Mouse (Mus musculus) heart, postnatal 4 days (tissue): ENCODE measurements around the gene Cr1l. TPM values are rescaled to one million over a fixed set of nuclear protein-coding genes. Genes with fewer than 3 reads are reported as not detected.

Source experiments
- DNase-seq: peaks from one replicate; pipeline ENCODE4 v3.0.0; 2021
- total RNA-seq, 2 experiments: library from RNA; stranded (reverse); gene quantifications; 2 replicates each; pipeline ENCODE4 v1.2.3; 2021

The Cr1l gene
- 10 to 100 TPM; 54.5 to 55.1 TPM for total RNA-seq

DNA sequence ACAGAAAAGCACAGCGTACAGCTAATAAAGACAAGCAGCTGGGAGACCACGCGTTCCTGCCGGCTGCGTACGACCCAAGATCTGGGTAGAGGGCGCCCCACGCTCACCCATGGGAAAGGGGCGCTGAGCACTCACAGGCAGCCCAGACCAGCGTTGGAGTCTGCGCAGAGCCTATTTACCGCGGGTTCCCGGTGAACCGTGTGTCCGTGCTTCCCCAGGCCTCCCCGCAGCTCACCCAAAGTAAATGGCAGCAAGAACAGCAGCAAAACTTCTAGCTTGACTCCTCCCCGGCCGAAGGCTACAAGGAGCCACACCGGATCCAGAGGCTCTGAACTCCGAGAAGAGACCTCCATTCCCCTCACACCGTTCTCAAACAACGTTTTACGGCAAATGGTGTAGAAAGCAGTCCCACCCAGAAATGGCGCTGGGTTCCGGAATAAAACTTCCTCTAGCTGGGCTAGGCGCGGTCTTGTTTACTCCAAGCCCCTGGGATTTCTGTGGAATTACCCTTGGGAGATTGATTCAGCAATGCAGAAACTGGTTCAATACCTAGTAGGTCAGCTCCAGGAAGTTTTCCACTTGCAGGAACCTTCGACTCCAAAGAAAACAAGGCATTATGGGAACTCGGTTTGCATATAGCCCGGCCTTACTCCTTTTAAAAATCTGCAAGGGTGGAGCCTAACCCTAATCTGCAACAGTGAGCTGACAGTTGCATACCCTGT is at the start of gene Cr1l:
Gene Cr1l, minus strand, starts transcription at position 634 of the 722 bp plus-strand sequence.
- DNase-seq = peak; percentile 89

DNA sequence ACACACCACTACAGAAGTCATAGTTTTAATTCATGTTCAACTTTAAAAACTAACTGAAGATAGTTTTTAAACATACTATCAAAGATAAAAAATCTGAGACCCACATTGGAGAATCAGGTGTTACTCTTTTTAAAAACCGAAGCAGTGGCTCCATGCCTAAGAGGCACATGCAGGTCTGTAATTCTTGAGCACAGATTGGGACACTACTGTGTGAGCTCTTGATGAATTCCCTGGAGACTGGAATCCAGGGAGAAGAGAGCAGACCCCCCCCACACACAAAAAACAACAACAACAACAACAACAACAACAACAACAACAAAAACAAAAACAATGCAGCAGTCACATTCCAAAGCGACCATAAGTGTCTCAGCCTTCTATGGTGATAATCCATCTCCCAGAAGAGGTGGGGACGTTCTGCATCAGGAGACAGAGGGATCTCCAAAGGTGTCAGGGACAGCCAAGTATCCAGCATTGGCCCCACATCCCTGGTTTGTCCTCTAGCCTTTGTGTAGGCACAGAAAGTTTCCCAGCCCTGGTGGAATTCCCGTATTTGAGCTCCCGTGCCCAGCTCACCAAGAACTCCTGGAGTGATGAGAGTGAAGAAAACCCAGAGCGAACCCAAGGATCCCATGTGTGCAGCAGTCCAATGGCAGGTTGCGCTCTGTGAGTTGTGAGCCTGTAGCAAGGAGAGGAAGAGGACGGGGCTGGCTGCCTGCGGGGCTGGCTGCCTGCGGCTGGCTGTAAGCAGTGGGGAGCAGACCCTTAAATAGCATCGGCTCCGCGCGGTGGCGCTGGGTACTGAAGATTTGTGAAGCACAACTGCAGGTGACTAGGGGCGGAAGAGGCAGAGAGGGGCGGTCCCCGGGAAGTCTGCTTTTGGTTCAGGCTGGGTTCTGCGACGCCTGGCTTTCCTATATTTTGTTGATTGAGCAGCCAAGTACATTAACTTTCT is 44.9 kb upstream of the Cr1l start, which contains the start of gene Cr2:
Gene Cr2, minus strand, starts transcription at position 737 of the 952 bp plus-strand sequence.
- DNase-seq = peak; percentile 73

DNA sequence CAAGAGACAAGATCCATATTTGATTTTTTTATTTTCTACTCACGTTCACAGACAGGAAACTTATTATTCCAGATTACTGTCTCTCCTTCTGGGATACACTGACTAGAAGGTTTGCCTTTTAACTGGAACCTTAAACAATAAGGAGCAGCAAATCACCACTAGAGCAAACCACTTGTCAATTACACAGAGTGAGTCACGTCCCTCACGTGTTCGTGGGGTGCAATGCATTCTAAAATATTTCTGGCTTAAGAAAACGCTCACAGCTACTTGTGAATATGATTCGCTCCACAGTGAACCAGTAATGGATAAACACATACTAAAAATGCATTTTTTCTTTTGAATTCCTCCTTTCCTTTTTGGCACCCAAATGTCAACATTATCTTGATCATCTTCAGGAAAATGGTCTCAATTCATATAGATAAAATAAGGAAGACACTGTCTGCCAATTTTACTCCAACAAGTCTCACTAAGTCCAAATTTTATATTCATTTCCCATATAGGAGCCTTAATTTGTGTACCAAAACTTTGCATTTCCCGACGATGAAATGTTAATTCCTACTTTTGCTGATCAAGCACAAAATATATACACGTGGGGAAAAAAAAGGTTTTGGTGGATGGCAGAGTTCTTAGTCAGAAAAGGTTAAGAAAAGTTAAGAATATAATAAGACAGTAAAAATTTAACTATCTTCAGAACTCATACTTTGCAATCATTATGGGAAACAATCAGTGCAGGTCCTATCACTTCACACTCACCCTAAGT is 33.8 kb upstream of the Cr1l start:
- no peak for DNase-seq

- no peak for DNase-seq
Observed at GRCm38 (mm10) chr1:195132070-195132469, 684 bp upstream of the Cr1l start.

DNA sequence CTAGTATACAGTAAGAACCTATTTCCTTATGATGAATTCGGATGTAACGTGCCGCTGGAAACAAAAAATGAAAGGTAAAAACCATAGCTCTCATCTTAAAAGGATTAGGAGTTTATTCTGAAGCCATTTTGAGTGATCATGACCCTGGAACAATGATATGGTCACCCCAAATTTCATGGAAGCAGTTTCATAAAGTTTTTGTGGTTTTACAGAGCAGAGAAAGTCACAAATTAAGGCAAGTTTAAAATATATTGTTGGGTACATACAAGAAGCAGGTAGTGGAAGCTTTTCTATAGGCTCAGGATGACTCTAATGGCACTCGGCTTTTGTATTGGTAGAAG is 259 bp upstream of the Cr1l start:
- no peak for DNase-seq

GRCm38 (mm10) chr1:195130479-195130878 is 907 bp downstream of the Cr1l start:
- DNase-seq = no peak

DNA sequence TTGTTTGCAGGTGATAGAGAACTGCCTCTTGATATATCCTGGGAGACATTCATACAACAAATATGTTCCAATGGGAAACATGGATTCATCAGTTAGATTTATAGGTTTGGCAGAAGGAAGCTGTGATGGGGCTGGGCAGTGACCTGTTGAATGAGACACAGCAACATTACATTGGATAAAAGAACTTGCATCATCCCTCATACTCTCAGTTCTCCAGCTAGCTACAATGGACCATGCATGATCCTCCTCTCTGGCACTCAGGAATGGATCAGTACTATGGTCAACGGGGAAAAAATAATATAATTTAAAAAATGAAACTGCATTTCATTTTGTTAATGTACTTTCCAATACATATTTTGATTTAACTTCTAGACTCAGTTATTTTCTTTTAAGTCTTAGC is 1.5 kb downstream of the Cr1l start:
- no peak for DNase-seq

- no peak for DNase-seq
Observed at GRCm38 (mm10) chr1:195114414-195114813, 17.0 kb downstream of the Cr1l start.

GRCm38 (mm10) chr1:195113621-195114020 is 17.8 kb downstream of the Cr1l start:
- no peak for DNase-seq

DNA sequence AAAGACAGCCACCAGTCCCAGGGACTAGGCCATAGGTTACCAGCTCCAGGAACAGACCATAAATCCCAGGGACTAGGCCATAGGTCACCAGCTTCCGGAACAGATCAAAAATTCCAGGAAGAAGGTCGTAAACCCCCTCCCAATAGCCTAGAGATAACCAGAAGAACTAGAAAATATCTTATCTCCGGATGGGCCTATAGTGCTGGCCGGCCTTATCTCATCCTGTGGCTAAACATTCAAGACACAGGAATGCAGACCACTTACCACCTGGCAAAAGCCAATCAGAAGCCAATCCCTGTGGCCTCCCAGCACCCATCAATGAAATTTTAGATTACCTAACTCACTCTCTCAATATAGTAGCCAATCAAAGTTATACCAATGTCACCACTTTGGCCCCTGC is 30.7 kb downstream of the Cr1l start:
- no peak for DNase-seq

DNA sequence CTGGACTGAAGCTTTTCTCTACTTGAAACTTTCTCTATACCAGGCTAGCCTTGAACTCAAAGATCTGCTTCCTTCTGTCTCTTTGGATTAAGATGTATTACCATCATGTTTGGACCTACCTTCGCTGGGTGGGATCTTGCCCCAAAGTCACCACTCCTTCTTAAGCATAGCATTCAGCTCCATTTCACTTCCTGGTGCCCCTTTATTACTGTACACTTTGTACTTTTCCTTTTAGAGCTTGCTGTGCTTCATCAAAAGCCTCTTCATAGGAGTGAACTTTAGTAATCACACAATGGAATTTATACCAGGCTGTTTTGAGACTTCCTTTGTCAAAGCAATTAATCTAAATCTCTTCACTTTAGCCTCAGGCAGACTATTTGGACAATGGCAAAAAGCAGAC is 33.4 kb downstream of the Cr1l start:
- DNase-seq = no peak

DNA sequence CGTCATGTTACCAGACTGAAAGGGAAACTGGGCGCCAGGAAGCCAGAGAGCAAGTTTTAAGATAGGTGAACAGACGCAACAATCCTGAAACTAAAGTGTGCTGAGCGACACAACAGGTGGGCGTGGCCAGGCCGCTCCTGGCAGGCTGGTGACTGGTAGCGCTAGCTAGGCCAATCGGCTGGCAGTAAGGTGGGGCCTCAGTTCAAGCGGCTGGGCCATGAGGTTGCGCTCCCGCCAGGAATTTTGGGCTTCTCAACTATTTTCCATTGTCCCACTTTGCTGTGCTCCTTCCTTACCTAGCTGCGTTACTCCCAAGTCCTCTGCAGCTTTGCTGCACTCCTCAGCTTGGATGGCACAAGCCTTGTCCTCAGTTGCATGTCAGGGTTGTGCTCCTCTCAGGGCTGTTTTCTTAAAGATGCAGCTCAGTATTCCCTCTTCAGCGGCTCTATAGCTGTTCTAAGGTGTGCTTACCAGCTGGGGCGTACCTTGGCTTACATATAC is 39.1 kb downstream of the Cr1l start, which contains the start of gene Cd46:
Gene Cd46, minus strand, starts transcription at position 30 of the 501 bp plus-strand sequence.
- DNase-seq = peak; percentile 74

DNA sequence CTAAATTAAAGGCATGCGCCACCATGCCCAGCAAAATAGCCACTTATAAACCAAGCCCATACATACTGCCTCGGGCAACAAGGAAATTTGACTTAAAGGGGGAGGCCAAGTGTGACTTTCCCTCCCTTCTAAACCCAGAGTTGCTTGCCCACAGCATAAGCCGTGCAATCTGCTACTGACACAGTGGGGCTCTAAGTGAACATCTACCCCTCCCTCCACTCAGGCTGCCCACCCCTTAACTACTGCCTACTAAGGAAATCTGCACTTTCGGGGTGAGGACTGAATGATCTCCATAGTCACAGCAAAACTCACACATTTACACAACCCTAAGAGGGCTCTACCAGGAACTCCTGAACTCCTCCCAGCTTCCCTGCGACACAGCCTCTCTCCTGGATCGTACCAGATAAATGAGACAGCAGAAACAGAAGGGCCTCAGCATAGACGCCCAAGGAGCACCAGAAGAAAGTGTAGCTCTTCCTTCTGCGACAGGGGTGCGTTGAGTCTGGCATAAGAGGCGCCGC is 39.6 kb downstream of the Cr1l start:
- no peak for DNase-seq

DNA sequence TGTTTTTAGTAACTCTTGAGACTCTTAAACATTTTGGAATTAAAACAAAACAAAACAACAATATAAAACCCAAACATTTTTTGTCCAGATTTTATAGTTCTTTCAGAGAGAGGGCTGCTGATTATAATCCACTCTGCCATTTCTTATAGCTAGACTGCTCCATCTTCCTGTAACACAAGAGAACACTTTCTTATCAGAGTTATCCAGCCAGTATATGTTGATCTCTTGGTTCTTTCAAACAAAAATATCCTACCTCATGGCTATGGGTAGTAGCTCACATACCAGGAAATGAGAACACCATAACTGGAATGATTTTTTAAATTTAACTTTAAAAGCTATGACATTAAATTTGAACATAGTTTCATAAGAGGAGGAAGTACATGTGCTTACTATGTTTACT is 49.2 kb downstream of the Cr1l start:
- no peak for DNase-seq

Other genes starting within 250 kb of the Cr1l start
- 100 to 1,000 TPM; 225 to 235 TPM for gene Cd34, start 192.8 kb downstream of the Cr1l start, total RNA-seq
- 1 to 10 TPM; 1.6 to 1.7 TPM for gene Cd46, start 39.3 kb downstream of the Cr1l start, total RNA-seq
- gene Cr2, start 45.1 kb upstream of the Cr1l start, total RNA-seq = not detected